Mouse (Mus musculus) heart, adult 2 months (tissue): ENCODE data around the gene Exoc3l2. TPM values are rescaled to one million over a fixed set of nuclear protein-coding genes. Genes with fewer than 3 reads are reported as not detected.

ENCODE experiments used
- DNase-seq, 2 experiments: peaks; one replicate each; pipeline ENCODE4 v3.0.0; 2021
- H3K27ac ChIP-seq: fragments of 200-600 bp; 2 replicates; pipeline ENCODE4 v1.8.1; 2022
- H3K27me3 ChIP-seq: fragments of 200-500 bp; 2 replicates; pipeline ENCODE4 v1.6.1; 2012; ENCODE audit warnings: mild to moderate bottlenecking, low read length, inconsistent platforms, mixed read lengths; ENCODE audit not compliant: control insufficient read depth, insufficient read depth
- H3K36me3 ChIP-seq: fragments of 200-500 bp; 2 replicates; pipeline ENCODE4 v1.6.1; 2012; ENCODE audit warnings: low read length, inconsistent platforms; ENCODE audit not compliant: control insufficient read depth, insufficient read depth
- H3K4me1 ChIP-seq: fragments of 200-500 bp; 2 replicates; pipeline ENCODE4 v1.6.1; 2011; ENCODE audit warnings: low read length; ENCODE audit not compliant: control insufficient read depth, insufficient read depth
- H3K4me3 ChIP-seq: fragments of 200-600 bp; 2 replicates; pipeline ENCODE4 v1.8.1; 2022
- H3K79me2 ChIP-seq: fragments of 200-500 bp; replicated peaks from 2 replicates; pipeline ENCODE4 v1.6.1; 2012; ENCODE audit warnings: mild to moderate bottlenecking, inconsistent platforms, low read length, moderate library complexity, mixed read lengths; ENCODE audit not compliant: control insufficient read depth, insufficient read depth
- H3K9ac ChIP-seq: fragments of 200-500 bp; 2 replicates; pipeline ENCODE4 v1.6.1; 2012; ENCODE audit warnings: low read depth, mild to moderate bottlenecking, control low read depth, inconsistent platforms, low read length, mixed read lengths
- CTCF ChIP-seq: fragments of 200-600 bp; IDR thresholded peaks from 2 replicates; pipeline ENCODE4 v1.8.1; 2022; ENCODE audit warnings: antibody characterized with exemption, mild to moderate bottlenecking, moderate library complexity
- EP300 ChIP-seq: fragments of 200-500 bp; IDR thresholded peaks from 2 replicates; pipeline ENCODE4 v1.6.1; 2011; ENCODE audit warnings: low read depth, low read length, control low read depth; ENCODE audit not compliant: insufficient read depth
- POLR2A ChIP-seq: fragments of 200-500 bp; IDR thresholded peaks from 2 replicates; pipeline ENCODE4 v1.6.1; 2011; ENCODE audit warnings: mild to moderate bottlenecking, low read depth, low read length, control low read depth; ENCODE audit not compliant: insufficient read depth
- WGBS: fragments of 180-500 bp; shearing (Covaris S2); methylation state at CpG from one replicate; pipeline ENCODE4 v1.1.7; 2018; 5-methylcytosine and 5-hydroxymethylcytosine counted together
- intact Hi-C: fragments of 180-260 bp; cut with DNase I; formaldehyde crosslinking; loops from one replicate; pipeline ENCODE4 v1.15.1; 2025
- polyA plus RNA-seq: library from polyadenylated mRNA; depleted of rRNA; stranded (reverse); fragments of >200 nt; gene quantifications from 2 replicates; pipeline ENCODE4 v1.2.3, GENCODE M21; 2012
- total RNA-seq, 2 experiments: library from RNA; stranded (reverse); gene quantifications; 2 replicates each; pipeline ENCODE4 v1.2.3; 2021

Exoc3l2 gene
- total and polyA plus RNA-seq, 3 experiments = 0.80 to 1.5 (median 1.2) TPM

DNA sequence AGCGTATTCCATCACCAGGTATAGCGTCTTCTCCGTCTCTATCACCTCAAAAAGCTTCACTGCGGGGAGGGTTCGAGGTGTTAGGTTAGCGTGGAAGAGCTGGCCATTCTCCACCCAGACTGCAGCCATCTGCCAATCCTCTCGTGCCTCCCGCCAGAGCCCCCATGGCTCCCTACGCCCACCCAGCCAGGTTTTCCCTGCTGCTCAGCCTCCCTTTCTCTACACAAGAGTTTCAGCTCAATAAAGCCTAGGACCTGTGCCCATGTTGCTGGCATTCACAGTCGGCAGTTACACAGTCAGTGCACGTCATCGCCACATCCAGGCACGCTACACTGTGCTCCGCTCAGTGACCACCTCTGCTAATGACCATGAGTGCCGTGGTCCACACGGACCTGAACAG lies 15.4 kb upstream of the Exoc3l2 start:
- WGBS = 90% methylated on average over 16 of the region's 16 CpGs
- no peaks in the 10 kb centered on the region for H3K36me3 ChIP-seq
- H3K27me3 ChIP-seq = no peaks in the 10 kb centered on the region
- H3K27ac ChIP-seq = no peak overlapping the region
- H3K4me1 ChIP-seq = no peaks in the 10 kb centered on the region; the same call in 1 of the 2 replicates
- H3K4me3 ChIP-seq = no peak overlapping the region
- DNase-seq = no peak
- intact Hi-C loops = no loop called here
- no peak overlapping the region for H3K9ac ChIP-seq
- no peak for TF ChIP-seq POLR2A
- TF ChIP-seq EP300 = no peak
- H3K79me2 ChIP-seq = no peaks in the 10 kb centered on the region

DNA sequence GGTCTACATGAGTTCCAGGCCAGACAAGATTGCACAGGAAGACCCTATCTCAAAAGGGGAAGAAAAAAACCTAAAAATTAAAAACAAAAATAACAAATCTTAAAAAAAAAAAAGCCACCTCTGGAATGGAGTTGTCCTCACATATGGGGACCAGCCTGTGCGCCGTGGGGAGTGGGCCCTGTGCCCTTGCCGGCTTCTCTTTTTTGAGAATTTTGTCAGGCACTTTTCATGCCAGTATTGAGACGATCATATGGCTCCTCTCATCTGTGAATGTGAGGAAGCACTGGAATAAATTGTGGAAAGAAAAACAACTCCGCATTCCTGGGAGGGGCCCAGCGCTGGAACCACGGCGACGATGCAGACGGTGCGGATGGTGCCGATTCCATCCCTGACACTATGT lies 14.0 kb upstream of the Exoc3l2 start:
- Histone ChIP-seq H3K9ac (no peak overlapping the region), H3K4me3 (no peak overlapping the region), H3K36me3 (no peaks in the 10 kb centered on the region), H3K27ac (no peak overlapping the region), H3K27me3 (no peaks in the 10 kb centered on the region), H3K79me2 (peaks cover 4% of the 10 kb centered on the region; the same call in 1 of the 2 replicates), H3K4me1 (no peaks in the 10 kb centered on the region)
- DNase-seq = no peak
- 67% methylated on average over 12 of the region's 12 CpGs for WGBS
- intact Hi-C loops = no loop called here
- TF ChIP-seq POLR2A = no peak
- no peak for TF ChIP-seq CTCF
- TF ChIP-seq EP300 = no peak

- no peaks in the 10 kb centered on the region; the same call in 1 of the 2 replicates for H3K36me3 ChIP-seq
- H3K27me3 ChIP-seq = no peaks in the 10 kb centered on the region
- no peak for TF ChIP-seq CTCF
- no peak for TF ChIP-seq POLR2A
- no peak for TF ChIP-seq EP300
- intact Hi-C loops = loop anchor here (5.0 kb wide), 2 partner anchors 107 to 172 kb away; partner anchors contain the start of genes Ppp1r37 and Relb
- H3K27ac ChIP-seq = no peak overlapping the region
- DNase-seq = no peak
- peaks cover 2% of the 10 kb centered on the region; the same call in 1 of the 2 replicates for H3K4me1 ChIP-seq
- peaks cover 9% of the 10 kb centered on the region for H3K79me2 ChIP-seq
- no peak overlapping the region for H3K9ac ChIP-seq
- no peak overlapping the region for H3K4me3 ChIP-seq
- WGBS = 89% methylated on average over 4 of the region's 4 CpGs
These were observed 7.9 kb upstream of the Exoc3l2 start for GRCm38 (mm10) chr7:19455186-19455585.

GRCm38 (mm10) chr7:19455819-19456495 lies 7.2 kb upstream of the Exoc3l2 start:
- H3K4me1 ChIP-seq = peaks cover 2% of the 10 kb centered on the region; the same call in 1 of the 2 replicates
- H3K36me3 ChIP-seq = no peaks in the 10 kb centered on the region; the same call in 1 of the 2 replicates
- H3K4me3 ChIP-seq = no peak overlapping the region
- H3K9ac ChIP-seq = no peak overlapping the region
- H3K27ac ChIP-seq = no peak overlapping the region
- WGBS = 36% methylated on average over 11 of the region's 11 CpGs
- H3K79me2 ChIP-seq = peaks cover 9% of the 10 kb centered on the region
- H3K27me3 ChIP-seq = no peaks in the 10 kb centered on the region
- intact Hi-C loops = loop anchor here (5.0 kb wide), 2 partner anchors 106 to 171 kb away; partner anchors contain the start of genes Ppp1r37 and Relb
- no peak for DNase-seq
- TF ChIP-seq EP300 (no peak), POLR2A (no peak), CTCF (no peak)

- no peak for DNase-seq
- Histone ChIP-seq H3K4me3 (no peak overlapping the region), H3K79me2 (peaks cover 9% of the 10 kb centered on the region), H3K27me3 (no peaks in the 10 kb centered on the region), H3K9ac (no peak overlapping the region), H3K4me1 (peaks cover 2% of the 10 kb centered on the region; the same call in 1 of the 2 replicates), H3K36me3 (no peaks in the 10 kb centered on the region; the same call in 1 of the 2 replicates), H3K27ac (no peak overlapping the region)
- TF ChIP-seq POLR2A = no peak
- no peak for TF ChIP-seq CTCF
- no peak for TF ChIP-seq EP300
- 90% methylated on average over 7 of the region's 7 CpGs for WGBS
- intact Hi-C loops = loop anchor here (5.0 kb wide), 2 partner anchors 106 to 171 kb away; partner anchors contain the start of genes Ppp1r37 and Relb
These were observed 6.5 kb upstream of the Exoc3l2 start for GRCm38 (mm10) chr7:19456628-19457027.
